Mouse (Mus musculus) small intestine, adult 2 months (tissue): ENCODE measurements around the gene Exoc3l4. TPM values are rescaled to one million over a fixed set of nuclear protein-coding genes. Genes with fewer than 3 reads are reported as not detected.

Experiments
- H3K27ac ChIP-seq: fragments of 200-500 bp; 2 replicates; pipeline ENCODE4 v1.5.1; 2012; ENCODE audit warnings: low read depth, low read length, control low read depth, inconsistent platforms; ENCODE audit not compliant: insufficient read depth
- H3K27me3 ChIP-seq: fragments of 200-500 bp; 2 replicates; pipeline ENCODE4 v1.6.1; 2012; ENCODE audit warnings: mild to moderate bottlenecking, moderate library complexity, low read length, inconsistent platforms; ENCODE audit not compliant: control insufficient read depth, insufficient read depth
- H3K36me3 ChIP-seq: fragments of 200-500 bp; 2 replicates; pipeline ENCODE4 v1.6.1; 2012; ENCODE audit warnings: mild to moderate bottlenecking, low read length, control low read depth, inconsistent platforms; ENCODE audit not compliant: control insufficient read depth, insufficient read depth
- H3K4me1 ChIP-seq: fragments of 200-500 bp; 2 replicates; pipeline ENCODE4 v1.6.1; 2012; ENCODE audit warnings: low read length, inconsistent platforms, mixed read lengths; ENCODE audit not compliant: control insufficient read depth, insufficient read depth, insufficient read length
- H3K4me3 ChIP-seq: fragments of 200-500 bp; 2 replicates; pipeline ENCODE4 v1.5.1; 2012; ENCODE audit warnings: low read depth, mild to moderate bottlenecking, control low read depth, inconsistent platforms, low read length, moderate library complexity
- CTCF ChIP-seq: fragments of 200-500 bp; IDR thresholded peaks from 2 replicates; pipeline ENCODE4 v1.5.1; 2012; ENCODE audit warnings: low read depth, mild to moderate bottlenecking, control low read depth, inconsistent platforms, low read length, moderate library complexity, mixed read lengths; ENCODE audit not compliant: insufficient replicate concordance, insufficient read length; ENCODE audit errors: extremely low read depth
- POLR2A ChIP-seq: fragments of 200-500 bp; IDR thresholded peaks from 2 replicates; pipeline ENCODE4 v1.6.1; 2012; ENCODE audit warnings: low read depth, mild to moderate bottlenecking, control low read depth, inconsistent platforms, low read length, moderate library complexity
- WGBS: fragments of 180-500 bp; shearing (Covaris S2); methylation state at CpG from one replicate; pipeline ENCODE4 v1.1.7; 2018; 5-methylcytosine and 5-hydroxymethylcytosine counted together
- polyA plus RNA-seq: library from polyadenylated mRNA; depleted of rRNA; stranded (reverse); fragments of >200 nt; gene quantifications from 2 replicates; pipeline ENCODE4 v1.2.3, GENCODE M21; 2012

The Exoc3l4 gene
- polyA plus RNA-seq, 1 experiment: 552 TPM

DNA sequence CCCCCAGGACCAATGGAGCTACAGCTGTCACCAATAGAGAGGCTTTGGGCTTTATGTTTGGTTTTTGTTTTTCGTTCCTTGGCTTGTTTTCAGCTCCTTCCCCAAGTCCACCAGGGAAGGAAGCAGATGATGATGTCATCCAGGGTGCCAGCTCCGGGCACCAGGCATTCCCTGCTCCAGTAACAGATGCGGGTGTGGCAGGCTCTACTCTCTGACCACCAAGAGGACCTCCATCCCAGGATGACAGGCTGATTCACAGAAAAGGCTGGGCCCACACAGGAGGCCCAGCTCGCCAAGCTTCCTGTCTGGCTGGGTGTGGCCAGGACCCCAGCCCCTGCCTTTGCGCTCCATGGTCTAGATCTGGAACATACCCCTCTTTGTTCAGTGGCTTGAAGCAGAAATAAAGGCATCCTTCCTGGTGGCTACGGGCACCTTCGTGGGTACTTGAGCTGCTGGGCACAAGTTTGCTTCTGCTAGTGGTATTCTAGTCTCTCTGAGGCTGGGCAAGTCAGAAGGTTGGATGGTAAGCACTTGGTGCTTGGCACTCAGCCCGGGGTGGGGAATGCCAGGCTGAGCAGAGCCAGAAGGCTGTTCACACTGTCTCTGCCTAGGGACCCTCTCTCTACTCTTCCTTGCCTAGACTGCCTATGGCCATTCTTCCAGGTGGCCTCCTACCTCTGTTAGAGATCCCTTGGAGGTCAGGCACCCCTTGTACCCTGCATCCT, 5.0 kb upstream of the Exoc3l4 start:
- Histone ChIP-seq H3K27ac (no peak overlapping the region), H3K36me3 (no peaks in the 10 kb centered on the region), H3K4me1 (peaks cover 4% of the 10 kb centered on the region), H3K4me3 (no peak overlapping the region), H3K27me3 (peaks cover 11% of the 10 kb centered on the region; the same call in 1 of the 2 replicates)
- no peak for TF ChIP-seq POLR2A
- TF ChIP-seq CTCF: no peak
- WGBS: 65% methylated on average over 8 of the region's 8 CpGs

DNA sequence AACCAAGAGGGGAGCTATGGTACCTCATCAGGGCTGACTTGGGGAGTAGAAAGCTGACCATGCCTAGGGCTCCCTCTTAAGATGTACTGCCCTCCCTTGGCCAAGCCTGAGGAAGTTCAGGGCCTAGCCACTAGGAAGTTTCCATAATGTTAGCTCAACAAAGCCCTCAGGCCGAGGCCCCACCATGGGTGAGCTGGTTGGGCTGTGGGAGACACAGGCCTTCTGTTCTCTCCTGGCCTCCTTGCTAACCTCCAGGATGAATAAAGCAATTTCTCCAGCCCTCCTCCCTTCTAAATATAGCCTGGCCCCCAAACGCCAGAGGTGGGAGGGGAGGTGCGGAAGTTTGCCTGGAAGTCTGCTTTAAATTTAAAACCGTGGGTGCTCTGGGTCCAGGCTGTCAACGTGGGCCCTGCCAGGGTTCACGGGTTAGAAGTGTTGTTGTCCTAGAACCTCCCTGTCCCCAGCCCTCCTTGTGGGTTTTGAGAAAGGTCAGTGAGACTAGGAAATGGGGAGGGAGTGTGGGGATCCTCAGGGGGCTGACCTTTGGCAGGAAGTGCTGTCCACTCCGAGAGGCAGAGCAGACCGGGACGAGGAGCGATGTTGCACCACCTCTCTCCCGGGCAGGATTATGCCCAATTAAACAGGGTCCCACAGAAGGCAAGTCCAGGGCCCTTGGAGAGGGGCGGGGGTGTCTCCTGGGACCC, 4.1 kb upstream of the Exoc3l4 start:
- H3K4me1 ChIP-seq: peaks cover 8% of the 10 kb centered on the region
- no peak for TF ChIP-seq CTCF
- no peak for TF ChIP-seq POLR2A
- H3K36me3 ChIP-seq: no peaks in the 10 kb centered on the region
- peak overlapping the region; percentile 27 for H3K4me3 ChIP-seq
- 44% methylated on average over 12 of the region's 12 CpGs for WGBS
- H3K27ac ChIP-seq: no peak overlapping the region
- H3K27me3 ChIP-seq: peaks cover 2% of the 10 kb centered on the region; the same call in 1 of the 2 replicates

DNA sequence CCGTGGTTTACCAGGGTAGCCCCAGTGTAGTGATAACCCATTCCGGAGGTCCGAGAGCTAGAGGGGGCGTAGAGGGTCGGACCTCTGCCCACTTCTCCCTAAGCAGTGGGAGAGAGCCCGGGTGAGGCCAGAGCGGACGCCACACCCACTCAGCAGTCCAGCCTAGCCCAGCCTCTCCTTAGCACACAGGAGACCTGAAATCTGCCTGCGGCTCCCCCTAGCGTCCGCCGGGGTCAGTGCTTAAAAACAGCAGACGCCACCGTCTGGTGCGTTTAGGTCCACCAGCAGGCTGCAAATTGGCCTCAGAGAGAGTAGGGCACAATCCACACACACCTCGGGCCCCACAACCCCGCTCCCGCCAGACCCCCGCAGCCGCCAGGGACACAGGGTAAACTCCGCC, 3.5 kb upstream of the Exoc3l4 start:
- Histone ChIP-seq H3K36me3 (no peaks in the 10 kb centered on the region), H3K4me1 (peaks cover 8% of the 10 kb centered on the region), H3K27me3 (no peaks in the 10 kb centered on the region), H3K27ac (no peak overlapping the region), H3K4me3 (peak overlapping the region; percentile 27)
- 3% methylated on average over 21 of the region's 21 CpGs for WGBS
- TF ChIP-seq CTCF (peak; percentile 98), POLR2A (no peak)

DNA sequence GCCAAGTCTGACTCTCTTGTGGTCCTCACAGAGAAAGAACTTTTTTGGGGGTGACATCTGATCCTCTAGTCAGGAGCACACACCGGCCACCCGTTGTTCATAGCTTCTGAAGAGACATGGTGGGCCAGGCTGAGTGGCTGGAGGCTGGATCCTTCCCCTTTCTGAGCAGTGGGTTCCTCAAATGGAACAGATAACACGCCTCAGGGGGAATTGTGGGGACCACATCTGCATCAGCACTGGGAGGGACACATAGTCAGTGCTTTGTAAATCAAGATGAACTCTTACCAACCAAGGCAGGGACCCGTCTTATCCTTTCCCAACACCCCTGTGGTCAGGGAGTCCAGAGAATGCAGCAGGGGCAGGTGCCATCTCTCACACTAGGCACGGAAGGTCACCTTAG, 3.1 kb downstream of the Exoc3l4 start:
- 72% methylated on average over 5 of the region's 5 CpGs for WGBS
- Histone ChIP-seq H3K27me3 (no peaks in the 10 kb centered on the region), H3K27ac (peak overlapping the region; percentile 74; the same call in 1 of the 2 replicates), H3K4me1 (peaks cover 11% of the 10 kb centered on the region), H3K4me3 (peak overlapping the region; percentile 27), H3K36me3 (peaks cover 24% of the 10 kb centered on the region)
- TF ChIP-seq POLR2A: no peak
- no peak for TF ChIP-seq CTCF

DNA sequence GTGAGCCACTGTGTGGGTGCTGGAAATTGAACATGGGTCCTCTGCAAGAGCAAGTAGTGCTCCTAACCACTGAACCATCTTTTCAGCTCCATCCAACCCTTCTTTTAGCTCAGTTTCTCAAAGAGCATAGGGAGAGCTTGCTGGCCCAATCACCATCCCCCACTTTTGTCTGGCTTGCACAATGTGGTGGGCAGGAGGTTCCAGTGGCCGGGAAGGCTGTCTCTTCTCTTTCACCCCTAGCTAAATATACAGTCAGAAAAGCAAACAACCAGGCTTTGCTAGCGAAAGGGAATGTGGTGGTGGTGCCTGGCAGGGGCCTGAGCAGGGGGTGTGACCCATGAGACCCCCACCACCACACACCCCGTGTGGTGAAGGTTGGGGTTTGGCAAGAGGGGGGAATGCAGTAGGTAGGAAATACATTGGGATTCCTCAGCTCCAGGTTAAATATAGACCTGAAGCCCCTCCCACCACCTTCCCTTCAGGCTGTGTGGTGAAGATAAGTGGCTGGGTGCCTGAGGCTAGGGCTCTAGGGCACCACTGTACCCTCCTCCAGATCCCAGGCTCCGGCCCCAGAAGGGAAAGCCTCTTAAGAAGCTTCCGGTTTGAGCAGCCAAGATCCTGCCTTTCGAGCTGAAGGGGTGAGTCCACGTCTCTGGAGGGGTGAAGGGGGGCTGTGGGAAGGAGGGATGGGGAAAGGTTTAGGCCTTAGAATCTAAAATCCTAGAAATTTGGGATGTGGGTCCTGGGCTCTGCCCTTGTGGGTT, 4.3 kb downstream of the Exoc3l4 start:
- 41% methylated on average over 7 of the region's 7 CpGs for WGBS
- Histone ChIP-seq H3K27ac (peak overlapping the region; percentile 88), H3K4me1 (peaks cover 15% of the 10 kb centered on the region), H3K27me3 (no peaks in the 10 kb centered on the region), H3K36me3 (peaks cover 26% of the 10 kb centered on the region), H3K4me3 (peak overlapping the region; percentile 62)
- no peak for TF ChIP-seq CTCF
- peak; percentile 38; the same call in 1 of the 2 replicates for TF ChIP-seq POLR2A

DNA sequence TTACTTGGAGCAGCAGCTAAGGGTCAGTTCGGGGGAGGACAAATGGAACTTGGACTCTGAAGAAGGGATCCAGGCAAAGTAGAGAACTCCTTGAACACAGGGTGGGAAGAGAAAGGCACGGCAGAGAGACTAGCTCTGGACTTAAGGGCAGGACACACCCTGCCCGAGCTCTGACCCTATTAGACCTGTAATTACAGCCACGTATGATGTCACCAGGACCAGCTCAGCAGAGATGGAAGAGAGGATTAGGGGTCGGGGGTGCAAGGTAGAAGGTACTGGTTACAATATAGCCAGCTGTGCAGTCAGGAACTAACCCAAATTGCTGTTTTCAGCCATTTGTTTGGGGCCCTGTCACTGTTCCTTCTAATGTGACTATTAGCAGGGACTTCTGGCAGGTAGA, 6.0 kb downstream of the Exoc3l4 start:
- Histone ChIP-seq H3K36me3 (peaks cover 36% of the 10 kb centered on the region), H3K4me1 (peaks cover 17% of the 10 kb centered on the region), H3K27me3 (no peaks in the 10 kb centered on the region), H3K4me3 (peak overlapping the region; percentile 62), H3K27ac (peak overlapping the region; percentile 88)
- no peak for TF ChIP-seq CTCF
- no peak for TF ChIP-seq POLR2A
- 37% methylated on average over 5 of the region's 5 CpGs for WGBS
